Mouse (Mus musculus) brain, embryonic 14.5 days (tissue): ENCODE results near the gene Macrod2. TPM values are rescaled to one million over a fixed set of nuclear protein-coding genes. Genes with fewer than 3 reads are reported as not detected.

Experiments
- DNase-seq: peaks from one replicate; pipeline ENCODE4 v3.0.0-alpha.2; 2011; ENCODE audit warnings: low read depth
- CTCF ChIP-seq: fragments of 200-500 bp; IDR thresholded peaks from 2 replicates; pipeline ENCODE4 v1.5.1; 2012; ENCODE audit warnings: inconsistent platforms, mild to moderate bottlenecking, moderate library complexity, borderline replicate concordance; ENCODE audit not compliant: insufficient read depth, insufficient read length; ENCODE audit errors: extremely low read depth
- POLR2A ChIP-seq: fragments of 200-500 bp; IDR thresholded peaks from 2 replicates; pipeline ENCODE4 v1.6.1; 2012; ENCODE audit warnings: mild to moderate bottlenecking, inconsistent platforms, borderline replicate concordance; ENCODE audit not compliant: poor library complexity, insufficient read depth, insufficient read length, severe bottlenecking; ENCODE audit errors: extremely low read depth
- polyA plus RNA-seq: library from polyadenylated mRNA; depleted of rRNA; stranded (reverse); fragments of >200 nt; gene quantifications from 2 replicates; pipeline ENCODE4 v1.2.3, GENCODE M21; 2012

Gene Macrod2
- polyA plus RNA-seq, 1 experiment, result 24.1 TPM

DNA sequence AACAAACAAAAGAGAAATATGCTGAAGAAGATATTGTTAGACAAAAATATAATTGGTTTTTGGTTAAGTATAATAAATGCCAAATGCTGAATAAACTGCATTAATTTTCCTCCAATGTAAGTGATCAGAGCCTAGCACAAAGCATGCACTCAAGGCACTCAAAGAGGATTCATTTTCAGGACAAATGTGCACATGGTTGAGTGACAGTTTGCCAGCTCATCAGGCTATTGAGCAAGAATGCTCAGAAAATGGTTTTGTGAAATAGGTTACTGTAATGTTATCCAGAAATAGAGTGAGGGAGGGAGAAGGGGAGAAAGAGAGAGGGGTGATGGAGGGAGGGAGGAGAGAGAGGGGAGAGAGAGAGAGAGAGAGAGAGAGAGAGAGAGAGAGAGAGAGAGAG, 1268.9 kb downstream of the Macrod2 start:
- TF ChIP-seq POLR2A (no peak), CTCF (no peak)
- DNase-seq, result peak; percentile 24

DNA sequence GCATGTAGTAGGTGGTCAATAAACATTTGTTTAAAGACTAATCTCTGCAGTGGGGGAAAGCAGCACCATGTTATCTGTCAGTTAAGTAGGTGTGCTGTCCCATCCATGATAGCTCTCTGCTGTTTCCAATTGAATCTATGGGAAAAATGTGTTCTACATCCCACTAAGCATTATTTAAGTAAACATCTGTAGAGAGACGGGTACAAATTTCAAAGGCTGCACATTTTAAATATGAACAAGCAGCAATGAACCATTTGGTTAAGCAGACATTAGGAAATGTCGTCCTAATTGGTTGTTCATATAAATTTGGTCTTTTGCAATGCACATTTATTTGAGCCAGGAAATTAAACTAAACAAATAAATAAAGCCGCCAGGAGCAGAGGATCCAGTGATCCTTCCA, 1277.7 kb downstream of the Macrod2 start:
- TF ChIP-seq POLR2A (no peak), CTCF (no peak)
- DNase-seq, result no peak

DNA sequence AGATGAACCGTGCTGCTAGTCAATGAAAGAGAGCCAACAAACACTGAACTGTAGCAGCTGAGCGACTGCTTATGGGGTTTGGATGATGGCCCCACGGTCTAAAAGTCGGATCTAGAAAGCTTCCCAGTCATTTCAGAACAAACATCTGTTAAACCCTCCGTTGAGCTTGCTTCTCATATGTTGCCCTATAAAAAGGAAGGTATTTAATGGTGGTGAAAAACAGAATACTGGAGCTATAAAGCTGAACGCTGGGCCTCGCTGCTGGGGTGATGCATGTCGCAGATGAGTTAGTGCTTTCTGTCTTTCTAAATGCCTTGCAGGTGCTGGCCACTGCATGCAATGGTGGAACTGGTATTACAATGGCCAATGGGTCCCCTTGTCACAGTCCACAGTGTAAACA, 1278.3 kb downstream of the Macrod2 start:
- no peak for DNase-seq
- TF ChIP-seq POLR2A (no peak), CTCF (no peak)

DNA sequence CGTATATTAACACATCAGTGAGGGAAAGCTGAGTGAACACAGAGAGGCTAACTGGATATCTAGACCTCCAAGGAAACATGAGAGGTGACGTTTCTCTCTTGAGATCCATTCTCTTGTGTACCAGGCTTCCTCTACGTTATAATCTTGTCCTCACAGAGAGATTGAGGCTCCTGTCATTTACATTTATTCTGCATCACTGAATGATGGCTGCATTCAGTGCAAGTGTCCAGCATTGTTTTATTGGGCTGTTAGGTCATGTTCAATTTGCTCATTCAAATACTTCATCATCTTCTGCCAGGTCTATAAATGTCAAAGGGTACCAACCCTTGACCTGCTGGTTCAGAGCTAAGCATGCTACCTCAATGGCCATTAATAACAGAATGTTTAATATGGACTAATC, 1302.4 kb downstream of the Macrod2 start:
- no peak for DNase-seq
- no peak for TF ChIP-seq CTCF
- TF ChIP-seq POLR2A, result no peak

DNA sequence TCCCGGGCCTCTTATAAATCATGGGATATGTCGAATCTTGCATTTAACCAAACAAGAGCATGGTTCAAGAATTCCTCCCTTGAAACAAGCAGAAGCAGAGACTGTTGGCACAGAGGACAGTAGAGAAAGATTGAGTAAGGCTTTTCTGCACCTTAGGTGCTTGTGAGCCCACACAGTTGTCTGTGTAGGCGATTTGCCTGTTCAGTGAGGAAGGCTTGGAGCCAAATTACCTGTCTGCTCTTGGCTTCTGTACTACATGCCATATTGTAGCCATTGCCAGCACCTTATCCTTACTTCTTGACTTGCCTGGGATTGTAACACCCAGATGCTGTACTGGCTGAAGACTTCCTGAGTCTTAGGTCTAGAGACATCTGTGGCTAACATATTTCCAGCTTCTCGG, 1303.2 kb downstream of the Macrod2 start:
- TF ChIP-seq CTCF, result no peak
- no peak for TF ChIP-seq POLR2A
- no peak for DNase-seq

DNA sequence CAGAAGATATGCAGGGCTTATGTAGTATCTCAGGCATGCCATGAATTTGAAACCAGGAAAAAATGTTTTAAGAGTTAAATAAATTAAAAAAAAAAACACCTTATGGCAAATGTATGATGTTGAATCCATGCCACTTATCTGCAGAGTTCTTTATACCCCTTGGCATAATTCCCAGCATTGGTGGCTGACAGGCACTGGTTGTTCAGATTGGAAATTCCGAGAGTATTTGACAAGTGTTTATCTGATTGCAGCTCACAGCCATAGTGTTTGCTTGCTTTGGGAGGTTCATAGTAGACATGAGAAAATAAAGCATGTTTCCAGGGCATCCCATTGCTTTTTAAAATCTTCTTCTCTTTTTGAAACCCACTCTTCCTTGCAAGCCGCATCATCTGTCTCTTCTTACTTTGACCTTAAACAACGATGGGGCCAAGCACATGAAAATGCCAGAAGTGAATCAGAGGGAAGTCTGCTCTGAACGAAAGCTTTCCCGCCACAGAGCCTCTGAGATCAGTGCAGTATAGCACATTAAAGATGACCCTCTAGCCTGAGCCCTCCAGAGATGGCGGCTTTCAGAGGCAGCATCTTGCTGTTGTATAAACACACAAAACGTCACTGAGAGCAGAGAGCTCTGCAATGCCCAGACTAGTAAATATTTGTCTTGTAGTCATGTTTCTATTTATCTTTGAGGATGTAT, 1305.8 kb downstream of the Macrod2 start:
- TF ChIP-seq POLR2A (no peak), CTCF (no peak)
- DNase-seq, result peak; percentile 89

DNA sequence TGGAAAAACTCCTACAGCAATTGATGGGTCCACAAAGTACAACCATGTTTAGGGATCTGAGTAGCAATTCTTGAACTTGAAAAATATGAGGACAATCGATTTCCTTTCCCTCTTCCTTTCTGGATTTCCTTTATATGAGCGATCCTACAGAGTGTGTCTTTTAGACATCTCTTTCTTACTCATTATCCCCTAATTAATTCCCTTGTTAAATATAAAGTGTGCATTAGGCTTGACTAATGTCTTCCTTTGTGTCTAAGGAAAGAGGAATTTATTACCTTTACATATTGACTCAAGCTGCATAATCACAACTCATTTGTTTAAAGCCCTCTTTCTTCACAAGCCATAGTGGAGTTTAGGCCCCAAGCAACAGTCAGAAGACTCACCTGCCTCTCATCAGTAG, 1316.7 kb downstream of the Macrod2 start:
- TF ChIP-seq CTCF (no peak), POLR2A (no peak)

DNA sequence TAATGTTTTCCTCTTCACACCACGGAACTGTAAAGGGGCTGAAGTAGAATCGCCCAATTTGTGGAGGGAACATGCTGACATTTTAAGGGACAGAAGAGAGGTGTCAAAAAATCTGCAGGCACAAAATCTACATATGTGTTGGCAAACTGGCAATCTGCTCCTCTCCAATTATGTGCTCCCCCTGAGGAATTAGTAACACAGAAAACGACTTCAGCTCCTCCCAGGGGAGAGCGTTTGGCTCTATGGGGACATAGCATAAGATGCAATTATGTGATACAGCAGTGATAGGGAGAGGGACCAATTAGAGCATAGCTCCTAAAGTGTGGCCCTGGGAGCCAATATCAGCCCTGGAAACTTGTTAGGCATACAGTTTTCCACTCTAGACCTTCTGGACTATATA, 1317.2 kb downstream of the Macrod2 start:
- peak; percentile 86 for DNase-seq
- TF ChIP-seq CTCF, result no peak
- TF ChIP-seq POLR2A, result no peak

More for the DNA sequence above, 1316.7 kb downstream of the Macrod2 start:
- DNase-seq, result no peak

DNA sequence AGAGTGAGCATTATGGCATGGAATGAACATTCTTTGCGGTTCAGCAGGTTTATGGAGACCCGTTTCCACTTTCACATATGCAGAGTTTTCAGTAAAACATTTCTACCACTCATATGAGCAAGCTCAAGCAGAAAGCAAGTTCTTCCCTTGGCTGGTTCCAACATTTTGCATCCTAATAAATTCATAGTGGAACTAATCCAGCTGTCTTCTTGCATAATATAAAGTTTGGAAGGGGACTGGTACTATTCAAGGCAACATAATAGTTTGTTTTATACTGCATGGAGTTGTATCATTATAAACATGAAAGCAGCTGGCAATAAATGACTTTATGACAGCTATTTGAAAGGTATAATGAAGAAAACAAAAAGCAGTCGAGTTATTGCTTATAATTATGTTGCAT, 1320.0 kb downstream of the Macrod2 start:
- DNase-seq, result no peak
- TF ChIP-seq POLR2A (no peak), CTCF (no peak)

DNA sequence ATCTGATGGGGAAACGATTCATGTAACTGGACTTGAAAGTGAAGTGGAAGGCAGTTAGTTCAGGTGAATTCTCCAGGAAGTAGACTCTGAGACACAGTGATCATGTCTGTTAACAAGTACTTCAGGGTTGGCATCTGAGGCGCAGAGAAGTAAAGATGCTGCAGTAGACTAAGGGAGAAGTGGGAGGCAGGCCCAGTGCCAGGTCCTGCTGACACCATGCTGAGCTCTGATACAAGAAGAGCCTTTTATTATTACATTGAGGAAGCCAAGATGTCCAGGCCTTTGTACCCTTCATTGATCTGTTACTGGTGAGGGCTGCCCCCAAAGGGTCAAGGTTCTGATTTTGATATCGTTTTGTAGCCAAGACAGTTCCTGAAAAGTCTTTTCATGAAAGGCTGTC, 1327.4 kb downstream of the Macrod2 start:
- TF ChIP-seq POLR2A (no peak), CTCF (no peak)

DNA sequence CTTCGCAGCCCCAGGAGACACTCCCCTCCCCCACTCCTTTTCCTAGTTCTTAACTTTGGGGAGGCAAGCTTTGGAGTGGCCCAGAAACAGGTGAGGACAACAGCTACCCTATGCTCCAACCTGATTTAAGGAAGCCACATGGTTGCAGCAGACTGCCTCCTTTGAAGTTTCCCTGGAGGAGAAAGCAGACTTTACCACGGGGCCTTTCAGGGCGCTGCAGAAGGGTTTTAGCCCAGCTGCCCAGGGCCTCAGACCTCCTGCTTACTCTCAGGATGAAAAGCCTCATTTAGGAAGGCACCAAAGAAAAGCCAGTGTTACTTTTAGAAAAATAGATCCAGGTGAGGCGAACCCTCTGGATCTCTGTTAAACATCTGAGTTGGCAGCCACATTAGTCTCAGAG, 1333.9 kb downstream of the Macrod2 start:
- TF ChIP-seq CTCF (no peak), POLR2A (no peak)
- DNase-seq, result no peak

More for the DNA sequence above, 1327.4 kb downstream of the Macrod2 start:
- DNase-seq, result no peak
